Mouse (Mus musculus) fat pad, adult 2 months (tissue): ENCODE results near the gene Gm572.

ENCODE experiments used
- DNase-seq: peaks from one replicate; pipeline ENCODE4 v3.0.0-alpha.2; 2011; ENCODE audit warnings: low read depth, low spot score; ENCODE audit errors: extremely low read depth

Gm572 gene

DNA sequence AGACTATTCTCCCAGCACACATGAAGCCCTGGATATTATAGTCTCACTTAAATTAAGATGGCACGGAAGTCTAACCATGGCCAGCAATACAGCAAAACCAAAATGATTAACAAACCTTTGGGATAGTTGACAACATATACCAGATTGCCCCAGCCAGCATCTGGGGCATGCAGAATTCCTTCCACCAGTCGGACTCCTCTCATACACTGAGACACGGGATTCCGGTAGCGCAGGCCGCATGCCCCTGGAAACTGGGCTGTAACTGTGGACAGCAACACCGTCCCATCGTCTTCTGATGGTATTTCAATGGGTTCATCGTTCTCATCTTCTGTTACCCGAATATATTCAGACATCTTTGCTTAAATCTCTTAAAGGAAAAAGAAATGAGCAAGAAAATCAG is 18.1 kb upstream of the Gm572 start:
- no peak for DNase-seq

DNA sequence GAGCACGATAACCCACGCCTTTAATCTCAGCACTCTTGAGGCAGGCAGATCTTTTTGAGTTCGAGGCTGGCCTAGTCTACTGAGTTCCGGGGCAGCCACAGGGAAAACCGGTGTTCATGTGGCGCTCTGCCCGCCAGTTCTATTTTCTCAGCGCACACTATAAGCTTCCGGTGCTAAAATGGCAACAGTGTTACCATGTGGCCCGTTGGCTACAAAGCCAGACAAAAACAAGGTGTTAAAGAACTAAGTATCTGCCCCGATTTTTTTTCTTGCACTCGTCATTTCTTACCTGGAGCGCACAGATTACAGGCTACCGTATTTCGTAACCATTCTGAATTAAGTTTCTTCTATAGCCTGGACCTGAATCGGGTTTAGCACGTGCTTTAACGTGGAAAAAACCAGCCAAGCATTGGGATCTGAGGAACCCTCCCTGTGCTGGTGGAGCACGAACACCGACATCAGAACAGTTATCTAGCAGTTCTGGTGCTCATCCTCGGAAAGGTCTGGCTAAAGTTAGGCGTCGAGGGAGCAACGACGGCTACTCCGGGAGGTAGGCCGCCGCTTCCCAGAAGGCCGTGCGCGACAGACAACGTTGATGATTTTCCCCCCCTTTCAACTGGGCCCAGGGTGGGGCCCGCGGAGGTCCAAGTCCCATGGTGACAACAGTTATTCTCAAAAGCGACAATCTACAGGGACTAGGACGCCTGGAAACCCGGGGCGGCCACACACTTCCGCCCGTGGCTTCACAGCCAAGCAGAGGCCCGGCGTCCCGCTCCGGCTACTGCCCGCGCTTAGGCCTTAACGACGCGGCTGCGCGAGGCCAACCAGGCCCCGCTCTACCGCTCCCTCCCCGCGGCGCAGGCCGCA is 17.1 kb upstream of the Gm572 start:
- no peak for DNase-seq

DNA sequence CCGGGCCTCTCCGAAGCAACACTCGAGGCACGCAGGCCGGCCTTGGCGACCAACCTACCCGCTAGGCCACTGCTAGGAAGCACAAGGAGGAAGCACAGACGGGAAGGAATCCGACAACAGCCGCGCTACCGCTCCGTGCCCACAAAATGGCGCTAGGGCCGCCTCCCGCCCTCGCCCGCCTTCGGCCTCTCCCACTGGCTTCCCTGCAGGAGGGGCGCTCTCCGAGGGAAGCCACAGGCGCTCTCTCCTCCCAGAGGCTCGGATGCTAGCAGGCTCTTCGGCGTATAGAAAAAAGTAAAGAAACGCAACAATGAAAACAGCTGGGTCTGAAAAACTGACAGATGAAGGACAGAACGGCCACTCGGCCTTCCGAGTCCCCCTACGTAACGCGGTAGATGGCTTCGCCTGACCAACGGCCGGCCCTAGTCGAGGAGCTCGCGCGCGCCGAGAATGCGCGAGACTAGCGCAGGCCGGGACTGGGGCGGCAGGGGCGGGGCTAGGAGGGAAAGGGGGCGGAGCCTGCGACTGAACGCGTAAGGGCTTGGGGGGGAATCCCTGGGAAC is 16.4 kb upstream of the Gm572 start, which contains the start of gene Tardbp:
TSS of gene Tardbp (minus strand) at position 397 of the 563 bp plus-strand sequence.
- no peak for DNase-seq

DNA sequence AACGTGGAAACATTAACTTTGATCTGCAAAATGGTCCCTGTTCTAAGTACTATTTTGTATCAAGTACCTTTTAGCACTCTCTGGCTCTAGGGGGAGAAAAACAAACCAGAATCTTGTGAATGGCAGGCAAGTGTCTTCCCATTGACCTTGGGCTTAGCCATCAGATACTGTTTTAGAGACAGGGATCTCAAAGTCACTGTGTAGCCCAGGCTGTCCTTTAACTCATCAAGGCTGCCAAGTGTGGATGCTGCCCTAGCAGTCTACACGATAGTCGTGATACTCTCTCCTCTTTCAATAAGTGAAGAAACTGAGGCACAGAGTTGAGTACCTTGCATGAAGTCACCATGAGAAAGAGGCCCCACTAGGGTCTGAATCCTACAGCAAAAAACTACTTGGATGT is 15.9 kb upstream of the Gm572 start:
- no peak for DNase-seq

DNA sequence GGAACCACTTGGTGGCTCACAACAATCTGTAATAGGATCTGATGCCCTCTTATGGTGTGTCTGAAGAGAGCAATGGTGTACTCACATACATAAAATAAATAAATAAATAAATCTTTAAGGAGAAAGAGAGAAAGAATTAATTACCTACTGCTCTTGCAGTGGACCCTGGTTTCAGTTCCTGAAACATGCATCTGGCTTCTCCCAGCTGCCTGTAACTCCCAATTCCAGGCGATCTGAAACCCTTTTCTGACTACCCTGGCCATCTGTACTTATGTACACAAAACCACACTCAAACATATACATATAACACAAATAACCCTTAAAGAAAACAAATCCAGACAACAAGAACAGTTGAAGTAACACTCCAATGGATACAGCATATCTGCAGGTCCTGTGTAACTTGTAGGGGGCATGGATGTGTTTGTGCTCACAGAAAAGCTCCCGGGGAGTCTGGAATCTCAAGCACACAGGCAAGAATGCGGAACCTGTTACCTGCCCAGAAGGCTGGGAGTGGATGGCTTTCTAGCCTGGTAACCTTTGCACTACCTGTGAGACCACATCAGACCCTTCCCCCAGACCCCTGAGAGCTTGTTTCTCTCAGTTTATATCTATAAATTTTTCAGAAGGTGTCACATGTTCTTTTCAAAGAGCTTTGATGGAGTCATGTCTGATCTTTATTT is 11.0 kb upstream of the Gm572 start:
- DNase-seq, result no peak

DNA sequence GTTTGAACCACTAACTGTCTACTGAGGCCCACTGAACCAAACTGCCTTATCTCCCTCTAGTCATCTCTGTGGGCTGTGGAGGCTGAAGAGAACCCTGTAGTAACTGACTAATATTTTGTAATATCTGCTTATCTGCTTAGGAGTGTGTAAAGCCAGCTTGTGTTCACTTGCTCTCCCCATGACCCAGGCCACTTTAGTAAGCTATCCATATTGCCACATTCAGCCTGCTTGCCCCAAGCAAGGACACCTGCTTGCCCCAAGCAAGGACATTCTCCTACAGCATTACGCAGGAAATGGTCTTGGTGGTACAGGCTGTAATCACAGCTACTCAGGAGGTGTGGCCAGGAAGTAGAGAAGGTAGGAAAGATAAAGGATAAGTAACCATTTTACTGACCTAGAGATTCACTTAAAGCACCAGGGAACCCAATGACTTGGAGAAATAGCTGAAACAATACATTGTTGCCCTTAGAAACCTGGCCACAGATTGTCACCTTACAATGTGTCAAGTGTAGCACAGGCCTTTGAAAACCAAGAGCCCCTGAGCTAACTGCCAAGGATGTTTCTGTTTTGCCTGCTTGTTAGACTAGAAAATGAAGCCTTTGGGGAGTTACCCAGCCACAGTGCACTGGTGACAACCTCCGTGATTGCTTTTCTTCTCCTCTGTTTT is 9.6 kb upstream of the Gm572 start:
- DNase-seq, result no peak

DNA sequence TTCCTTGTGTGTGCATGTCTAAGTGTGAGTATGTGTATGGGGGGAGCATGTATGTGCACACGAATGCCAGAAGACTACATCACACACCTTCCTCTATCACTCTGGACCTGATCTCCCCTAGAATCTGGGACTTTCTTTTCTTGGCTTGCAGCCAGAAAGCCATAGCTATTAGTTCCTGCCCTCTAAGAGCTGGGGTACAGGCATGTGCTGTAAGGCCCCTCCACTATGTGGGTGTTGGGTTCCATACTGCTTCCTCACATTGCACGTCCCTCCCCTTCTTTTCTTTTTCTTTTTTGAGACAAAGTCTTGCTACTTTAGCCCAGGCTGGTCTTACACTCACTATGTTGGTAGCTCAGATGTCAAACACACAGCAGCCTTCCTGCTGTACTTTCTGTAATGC is 7.8 kb upstream of the Gm572 start:
- no peak for DNase-seq

DNA sequence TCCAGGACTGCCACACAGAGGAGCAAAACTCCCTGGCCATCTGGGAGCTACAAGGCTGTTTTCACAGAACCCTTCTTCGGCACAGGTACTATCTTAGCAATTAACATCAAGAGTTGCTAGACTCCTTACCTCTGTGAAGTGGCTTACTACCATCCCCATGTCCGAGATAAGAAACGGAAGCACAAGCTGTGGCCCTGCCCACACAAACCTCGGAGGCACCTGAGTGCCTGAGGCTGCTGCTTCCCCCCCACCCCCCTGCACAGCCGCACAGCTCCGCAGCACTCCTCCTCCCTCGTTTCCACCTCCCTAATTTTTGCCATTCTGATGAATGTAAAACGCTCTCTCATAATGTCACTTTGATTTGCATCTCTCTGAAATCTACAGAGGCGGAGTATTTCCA is 4.8 kb upstream of the Gm572 start:
- DNase-seq, result no peak

DNA sequence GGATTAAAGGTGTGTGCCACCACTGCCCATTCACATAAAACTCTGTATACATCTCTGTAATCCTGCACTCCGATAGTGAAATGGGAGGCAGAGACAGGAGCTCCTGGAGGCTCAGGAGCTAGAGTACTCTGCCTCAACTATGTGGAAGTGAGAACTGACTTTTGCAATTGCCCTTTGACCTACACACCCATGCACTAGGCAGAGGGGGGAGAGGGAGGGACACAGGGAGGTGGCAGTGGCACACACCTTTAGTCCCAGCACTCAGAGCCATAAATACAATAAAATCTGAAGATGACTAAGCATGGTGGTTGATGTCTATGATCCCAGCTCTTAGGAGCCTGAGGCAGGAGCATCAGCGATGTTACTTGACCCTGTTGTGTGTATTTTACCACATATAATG is 3.7 kb upstream of the Gm572 start:
- DNase-seq, result no peak

DNA sequence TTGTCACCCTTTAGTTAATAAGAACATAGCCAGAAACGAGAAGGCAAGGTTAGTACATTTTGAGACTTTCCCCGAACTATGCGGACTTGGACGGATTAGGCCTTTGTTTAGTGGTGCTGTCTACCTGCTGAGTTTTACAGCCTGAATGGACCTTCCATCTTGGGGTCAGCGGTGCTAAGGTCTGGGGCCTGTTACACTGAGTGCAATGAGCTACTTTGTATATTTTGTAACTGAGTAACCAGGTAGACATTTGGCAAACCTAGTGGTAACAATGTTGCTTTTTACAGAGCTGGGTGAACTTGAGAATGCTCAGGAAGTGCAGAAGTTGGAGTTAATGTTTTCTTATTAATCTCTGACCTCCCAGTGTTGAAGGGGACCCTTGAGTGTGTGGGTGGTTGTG is 2.0 kb upstream of the Gm572 start:
- DNase-seq, result no peak

DNA sequence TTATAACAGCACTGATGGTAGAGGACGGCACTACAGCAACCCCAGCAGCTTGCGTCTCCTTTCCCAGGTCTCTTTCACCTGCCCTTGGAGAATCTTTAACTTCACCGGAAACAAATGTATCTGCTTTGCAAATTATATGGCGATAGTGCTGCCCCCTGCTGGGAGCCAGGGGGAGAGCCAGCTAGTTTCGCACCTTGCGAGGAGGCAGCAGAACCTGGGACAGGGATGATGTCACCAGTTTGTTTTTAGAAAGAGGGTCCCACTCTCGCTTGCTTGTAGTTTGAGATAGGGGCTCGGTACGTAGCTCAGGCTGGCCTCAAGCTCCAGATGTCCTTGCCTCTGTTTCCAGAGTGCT is 1.0 kb downstream of the Gm572 start:
- no peak for DNase-seq

DNA sequence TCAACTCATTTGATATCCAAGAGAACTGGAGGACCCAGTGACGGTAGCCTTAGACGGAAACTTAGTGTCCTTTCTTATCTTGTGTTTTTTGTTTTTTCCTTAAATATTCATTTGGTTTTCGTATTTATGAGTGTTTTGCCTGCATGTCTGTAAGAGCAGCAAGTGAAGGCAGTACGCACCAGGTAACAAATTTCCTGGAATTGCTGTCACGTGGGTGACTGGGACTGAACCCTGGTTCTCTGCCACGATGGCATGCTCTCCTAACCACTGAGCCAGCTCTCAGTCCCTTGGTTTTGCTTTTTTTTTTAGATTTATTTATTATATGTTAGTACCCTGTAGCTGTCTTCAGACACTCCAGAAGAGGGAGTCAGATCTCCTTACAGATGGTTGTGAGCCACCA is 1.8 kb downstream of the Gm572 start:
- no peak for DNase-seq

DNA sequence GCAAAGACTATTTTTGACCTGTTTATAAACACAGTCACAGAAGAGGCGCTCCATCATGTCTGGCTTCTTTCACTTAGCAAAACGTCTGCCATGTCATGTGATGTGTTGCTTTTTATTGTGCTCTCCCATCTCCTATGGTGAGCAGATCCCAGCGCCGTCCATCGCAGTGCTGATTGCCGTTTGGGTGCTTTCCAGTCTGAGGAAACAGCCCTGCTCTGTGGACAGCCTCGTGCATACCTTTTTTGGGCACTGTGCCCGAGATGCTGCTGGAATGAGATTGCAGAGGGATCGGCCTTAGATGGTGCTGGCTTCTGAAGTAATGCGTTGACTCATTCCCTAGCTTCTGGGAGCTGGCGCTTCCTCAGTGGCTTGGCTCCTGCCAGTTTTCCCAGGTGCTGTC is 3.5 kb downstream of the Gm572 start:
- DNase-seq, result no peak

DNA sequence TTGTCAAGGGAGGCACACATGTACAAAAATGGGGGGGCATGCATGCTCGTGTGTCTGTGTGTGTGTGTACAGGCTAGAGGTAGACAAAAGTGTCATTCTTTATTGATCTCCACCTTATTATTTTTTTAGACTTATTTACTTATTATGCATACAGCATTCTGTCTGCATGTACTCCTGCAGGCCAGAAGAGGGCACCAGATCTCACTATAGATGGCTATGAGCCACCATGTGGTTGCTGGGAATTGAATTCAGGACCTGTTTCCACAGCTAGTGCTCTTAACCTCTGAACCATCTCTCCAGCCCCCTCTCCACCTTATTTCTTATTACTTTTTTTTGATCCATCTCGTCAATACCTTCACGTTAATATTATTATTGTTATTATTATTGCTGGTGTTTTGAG is 6.2 kb downstream of the Gm572 start:
- no peak for DNase-seq

DNA sequence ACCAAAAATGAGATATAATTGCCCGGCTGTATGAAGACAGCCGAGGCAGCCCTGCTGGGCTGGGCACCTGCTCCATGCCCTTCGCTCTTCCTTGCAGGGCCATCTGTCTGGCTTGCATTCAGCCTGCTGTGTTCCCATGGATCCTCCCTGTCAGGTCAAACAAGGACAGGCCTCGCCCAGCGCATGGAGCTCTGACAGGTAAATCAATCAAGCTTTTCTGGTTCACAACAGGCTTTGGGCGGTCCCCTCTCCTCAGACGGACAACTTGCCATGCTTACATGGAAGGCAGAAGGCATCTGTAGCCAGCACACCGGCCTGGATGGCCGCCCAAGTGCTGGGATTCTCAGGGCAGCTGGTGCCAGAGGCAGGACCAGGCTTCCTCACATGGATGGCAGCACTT is 7.9 kb downstream of the Gm572 start:
- DNase-seq, result no peak

DNA sequence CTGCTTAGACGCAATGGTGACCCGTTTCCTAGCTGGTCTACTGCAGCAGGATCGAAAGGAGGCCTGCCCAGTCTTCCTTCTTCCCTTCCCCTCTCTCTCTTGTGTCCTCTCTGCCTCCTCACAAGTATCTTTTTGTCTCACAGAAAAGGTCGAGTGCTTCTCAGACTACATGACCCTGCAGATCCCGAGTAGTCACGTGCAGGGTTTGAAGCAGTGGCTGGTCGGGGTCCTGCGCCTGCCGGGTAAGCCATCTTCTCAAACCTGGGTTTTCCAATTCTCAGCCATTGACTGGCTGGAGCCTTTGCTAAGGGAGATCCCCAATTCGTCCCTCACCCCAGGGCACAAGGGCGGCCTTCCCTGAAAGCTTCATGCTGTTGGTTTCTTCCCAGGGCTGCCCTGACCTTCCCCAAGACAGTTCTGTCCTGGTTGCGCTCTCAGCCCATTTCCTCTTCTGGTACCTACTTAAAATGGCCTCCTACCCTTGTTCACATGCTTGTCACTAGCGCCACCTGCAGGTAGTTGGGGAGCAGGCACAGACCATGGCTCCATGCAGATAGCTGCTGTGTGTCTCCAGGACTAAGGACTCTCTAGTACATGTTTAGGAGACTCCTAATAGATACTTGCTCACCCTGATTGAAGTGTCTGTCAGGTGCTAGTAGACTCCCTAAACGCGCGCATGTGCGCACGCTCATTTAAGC is 11.7 kb downstream of the Gm572 start:
- no peak for DNase-seq

DNA sequence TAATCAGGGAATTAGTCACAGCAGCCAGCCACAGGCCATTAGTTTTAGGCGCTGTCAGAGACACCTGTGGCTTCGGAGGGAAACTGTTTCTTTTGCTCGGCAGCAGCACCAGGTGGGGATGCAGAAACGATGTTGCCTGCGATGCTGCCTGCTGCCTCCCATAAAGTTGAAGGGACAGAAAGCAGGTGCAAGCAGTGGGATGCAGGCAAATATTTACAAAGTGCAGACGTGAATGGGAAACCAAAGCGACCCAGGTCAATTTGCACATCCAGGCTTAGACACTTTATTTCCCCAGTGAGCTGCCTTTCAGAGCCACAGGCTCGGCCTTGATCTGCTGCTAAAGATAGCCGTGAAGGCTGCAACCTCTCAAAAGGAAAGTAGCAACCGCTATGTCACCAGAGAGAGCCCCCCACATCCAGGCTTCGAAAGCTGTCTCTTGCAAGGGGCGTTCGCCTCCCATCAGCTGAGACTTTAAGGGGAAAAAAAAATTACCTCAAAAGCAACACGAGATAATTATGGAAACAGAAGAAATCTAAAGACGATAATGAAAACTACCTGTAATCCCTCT is 13.7 kb downstream of the Gm572 start:
- no peak for DNase-seq

DNA sequence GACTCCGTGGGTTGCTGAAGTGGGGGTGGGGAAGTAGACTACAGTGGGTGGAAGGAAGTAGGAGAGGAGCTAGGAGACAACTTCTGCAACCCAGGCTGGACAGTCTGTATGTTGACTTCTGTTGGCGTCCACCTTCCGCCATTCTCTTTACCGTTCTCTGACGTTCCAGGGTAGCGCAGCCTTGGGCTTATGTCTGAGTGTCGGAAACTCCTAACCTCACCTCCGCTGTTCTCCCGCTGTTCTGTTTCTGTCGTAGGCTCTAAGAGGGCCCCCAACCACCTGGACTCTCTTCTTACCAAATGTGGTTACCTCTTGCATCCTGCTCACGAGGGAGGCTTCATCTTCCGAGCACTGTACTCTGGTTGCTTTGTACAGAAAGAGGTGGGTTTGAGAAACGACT is 14.7 kb downstream of the Gm572 start:
- DNase-seq, result no peak

DNA sequence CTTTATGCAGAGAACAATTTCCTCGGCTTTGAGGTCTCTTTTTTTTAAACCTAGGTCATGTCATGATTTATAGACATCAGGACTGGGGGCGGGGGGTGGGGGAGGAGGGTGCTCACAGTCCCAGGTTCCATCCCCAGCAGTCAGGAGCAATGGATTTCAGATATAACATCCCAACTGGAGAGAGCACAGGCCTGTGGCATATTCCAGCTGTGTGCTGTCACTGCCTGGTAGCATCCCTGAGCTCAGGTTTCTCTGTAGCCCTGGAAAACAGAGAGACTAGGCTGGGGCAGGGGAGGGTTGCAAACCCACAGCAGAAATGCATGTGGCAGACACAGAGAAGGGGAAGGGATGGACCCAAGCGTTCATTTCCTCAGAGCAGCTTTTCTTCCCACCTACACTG is 17.1 kb downstream of the Gm572 start:
- DNase-seq, result no peak

DNA sequence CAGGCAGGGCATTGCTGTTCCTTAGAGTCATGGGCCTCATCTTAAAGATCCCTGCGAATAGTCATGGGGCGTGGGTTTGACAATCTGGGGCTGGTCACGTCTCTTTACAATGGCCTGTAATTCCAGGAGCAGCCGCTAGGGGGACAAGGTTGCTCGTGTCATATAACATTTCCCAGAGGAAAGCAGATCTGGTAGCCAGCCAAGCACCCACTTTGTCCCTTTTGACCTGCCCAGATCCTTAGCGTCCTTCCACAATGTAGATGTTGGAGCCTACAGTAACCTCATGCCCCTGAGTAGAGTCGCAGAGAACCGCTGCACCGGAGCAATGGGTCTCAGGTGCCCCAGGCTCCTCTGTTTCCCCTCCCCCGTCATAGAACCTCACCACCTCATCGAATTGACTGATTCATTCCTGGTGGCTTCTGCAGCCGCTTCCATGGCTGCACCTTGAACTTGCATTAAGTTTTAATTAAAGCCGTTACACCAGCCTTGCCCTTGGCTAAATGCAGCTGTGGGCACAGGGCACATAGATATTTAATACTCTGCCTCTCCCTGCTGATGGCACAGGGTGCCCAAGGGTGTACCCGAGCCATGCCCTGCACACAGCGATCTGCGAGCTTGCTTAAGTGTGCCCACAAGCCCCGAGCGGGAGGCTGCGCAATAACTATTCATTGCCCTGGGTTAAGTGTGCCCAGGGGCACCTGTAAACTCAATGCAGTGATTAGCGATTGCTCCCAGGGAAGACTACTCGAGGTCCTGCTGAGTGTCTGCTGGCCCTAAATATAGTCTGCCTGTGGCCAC is 19.2 kb downstream of the Gm572 start:
- no peak for DNase-seq
